Mouse (Mus musculus) liver, embryonic 14.5 days (tissue): ENCODE data around the gene Slc12a3.

Experiments
- CTCF ChIP-seq: IDR thresholded peaks from 2 replicates; pipeline ENCODE4 v1.5.1; 2016; ENCODE audit warnings: antibody characterized with exemption, low read depth, control low read depth
- EP300 ChIP-seq: IDR thresholded peaks from 2 replicates; pipeline ENCODE4 v1.6.1; 2016; ENCODE audit warnings: antibody characterized with exemption, low read depth

DNA sequence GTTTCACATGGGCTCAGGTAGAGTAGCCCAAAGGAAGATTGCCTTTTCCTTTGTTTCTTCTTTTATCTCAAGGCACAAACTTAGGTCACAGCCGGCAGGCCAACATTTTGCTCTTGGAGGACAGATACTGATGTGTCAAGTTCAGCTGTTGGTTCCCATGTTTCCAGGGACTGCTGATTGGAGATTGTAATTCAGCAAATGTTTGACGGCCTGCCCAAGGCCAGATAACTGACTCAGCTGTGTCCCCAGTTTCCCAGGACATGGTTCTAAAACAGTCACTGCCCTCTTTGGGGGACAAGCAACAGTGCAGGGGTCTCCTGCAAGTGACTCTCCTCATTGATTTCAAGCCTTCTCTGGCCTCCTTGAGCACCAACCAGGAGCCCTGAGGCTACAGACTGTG, 9.0 kb upstream of the Slc12a3 start:
- TF ChIP-seq CTCF (no peak), EP300 (no peak)
